Mouse (Mus musculus): Measurements from ENCODE around the gene Map3k14. TPM values are rescaled to one million over a fixed set of nuclear protein-coding genes. Genes with fewer than 3 reads are reported as not detected.

The Map3k14 gene
- polyA plus RNA-seq, 1 experiment from 2014 or later = 4.8 TPM

DNA sequence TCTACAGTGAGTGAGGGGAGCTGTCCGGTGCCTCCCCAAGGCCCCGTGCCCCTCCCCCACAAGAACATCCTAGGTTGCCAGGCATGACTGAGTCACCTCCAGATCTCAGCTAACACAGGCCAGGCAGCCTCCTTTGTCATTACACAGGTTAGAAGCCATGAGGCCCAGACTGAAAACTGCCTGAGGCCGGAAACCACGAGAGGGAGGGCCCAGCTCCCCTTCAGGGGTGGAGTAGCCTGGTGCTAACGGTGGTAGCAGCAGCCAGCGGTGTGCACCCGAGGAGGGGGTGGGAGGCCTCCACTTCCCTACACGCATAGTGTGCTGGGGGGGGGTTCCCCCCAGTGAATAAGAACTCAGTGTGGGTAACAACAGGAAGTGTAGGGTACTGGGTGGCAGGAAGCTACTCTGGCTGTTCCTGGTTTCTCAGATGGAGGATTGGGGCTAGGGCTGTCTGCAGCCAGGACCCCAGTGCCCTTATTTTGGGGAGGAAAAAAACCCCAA lies 92.3 kb downstream of the Map3k14 start:
- H3K36me3 ChIP-seq (ENCODE audit: control insufficient read depth, insufficient read depth, low read length) = no peaks in the 10 kb centered on the region
- 0 out of 2 replicates have a peak, but pooled peaks have one; percentile 29 for ATAC-seq (ENCODE audit: low FRiP score, low TSS enrichment)
- no peaks in the 10 kb centered on the region for H3K9me3 ChIP-seq (ENCODE audit: control insufficient read depth, low read length)
- H3K4me1 ChIP-seq (ENCODE audit: control insufficient read depth, insufficient read depth, low read length) = peaks cover 19% of the 10 kb centered on the region
- H3K27ac ChIP-seq (ENCODE audit: low read depth, low read length) = no peak overlapping the region
- H3K4me2 ChIP-seq (replicated peaks; ENCODE audit: low read depth, low read length) = no peak overlapping the region
- H3K27me3 ChIP-seq (ENCODE audit: control insufficient read depth, insufficient read depth, low read length) = peaks cover 29% of the 10 kb centered on the region
- no peak overlapping the region for H3K4me3 ChIP-seq (ENCODE audit: low read length)
- H3K9ac ChIP-seq (ENCODE audit: low read depth, low read length) = no peak overlapping the region
- WGBS = 24% methylated on average over 8 of the region's 8 CpGs

DNA sequence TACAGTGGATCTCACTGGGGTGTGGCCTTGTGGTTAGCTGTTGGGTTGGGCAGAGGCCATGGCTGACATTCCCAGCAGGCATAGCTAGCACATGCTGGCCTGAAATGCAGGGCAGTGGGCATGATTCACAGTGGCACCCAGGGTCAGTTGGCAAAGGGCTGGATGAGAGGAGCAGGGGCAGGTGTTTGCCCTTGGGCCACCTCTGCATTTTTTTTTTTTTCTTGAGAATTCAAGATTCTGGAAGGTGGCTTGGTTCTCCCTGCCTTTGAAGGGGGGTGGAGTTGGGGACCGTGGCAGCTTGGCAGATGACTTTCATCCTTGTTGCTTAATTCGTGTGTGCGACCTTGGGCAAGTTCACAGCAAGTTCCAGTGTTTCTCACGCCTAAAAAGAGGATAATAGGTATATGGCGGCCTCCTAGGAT lies 92.8 kb downstream of the Map3k14 start:
- Histone ChIP-seq H3K4me1 (ENCODE audit: control insufficient read depth, insufficient read depth, low read length) (peaks cover 19% of the 10 kb centered on the region), H3K36me3 (ENCODE audit: control insufficient read depth, insufficient read depth, low read length) (no peaks in the 10 kb centered on the region), H3K4me2 (replicated peaks; ENCODE audit: low read depth, low read length) (no peak overlapping the region), H3K27me3 (ENCODE audit: control insufficient read depth, insufficient read depth, low read length) (peaks cover 34% of the 10 kb centered on the region), H3K27ac (ENCODE audit: low read depth, low read length) (no peak overlapping the region), H3K9ac (ENCODE audit: low read depth, low read length) (no peak overlapping the region), H3K4me3 (ENCODE audit: low read length) (no peak overlapping the region), H3K9me3 (ENCODE audit: control insufficient read depth, low read length) (no peaks in the 10 kb centered on the region)
- 74% methylated on average over 5 of the region's 5 CpGs for WGBS
- ATAC-seq (ENCODE audit: low FRiP score, low TSS enrichment) = no peak

DNA sequence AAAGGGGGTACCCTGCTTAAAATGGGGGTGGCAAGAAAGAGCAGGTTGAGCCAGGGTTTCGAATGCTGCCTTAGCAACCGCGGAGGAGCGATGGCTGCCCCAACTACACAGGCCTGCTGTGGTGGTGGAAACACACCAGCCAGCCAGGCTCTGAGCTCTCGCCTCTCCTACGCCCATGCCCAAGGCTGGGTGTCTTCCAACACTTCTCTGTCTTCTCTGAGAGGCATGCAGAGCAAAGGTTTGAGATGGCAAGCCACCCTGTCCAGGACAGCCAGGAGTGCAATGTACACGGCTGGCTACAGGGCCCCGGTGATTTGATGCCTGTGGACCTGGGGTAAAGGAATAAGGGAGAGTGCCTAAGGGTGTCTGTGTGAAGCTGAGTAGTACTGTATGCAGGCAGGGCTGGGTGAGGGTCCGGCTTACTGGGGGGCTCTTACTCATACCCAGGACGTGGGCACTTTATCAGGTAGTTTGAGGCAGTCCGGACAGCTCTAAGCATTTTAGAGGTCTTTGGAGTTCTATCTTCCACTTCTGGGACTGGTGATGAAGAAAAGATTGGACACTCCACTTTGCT lies 93.4 kb downstream of the Map3k14 start:
- peaks cover 36% of the 10 kb centered on the region for H3K27me3 ChIP-seq (ENCODE audit: control insufficient read depth, insufficient read depth, low read length)

DNA sequence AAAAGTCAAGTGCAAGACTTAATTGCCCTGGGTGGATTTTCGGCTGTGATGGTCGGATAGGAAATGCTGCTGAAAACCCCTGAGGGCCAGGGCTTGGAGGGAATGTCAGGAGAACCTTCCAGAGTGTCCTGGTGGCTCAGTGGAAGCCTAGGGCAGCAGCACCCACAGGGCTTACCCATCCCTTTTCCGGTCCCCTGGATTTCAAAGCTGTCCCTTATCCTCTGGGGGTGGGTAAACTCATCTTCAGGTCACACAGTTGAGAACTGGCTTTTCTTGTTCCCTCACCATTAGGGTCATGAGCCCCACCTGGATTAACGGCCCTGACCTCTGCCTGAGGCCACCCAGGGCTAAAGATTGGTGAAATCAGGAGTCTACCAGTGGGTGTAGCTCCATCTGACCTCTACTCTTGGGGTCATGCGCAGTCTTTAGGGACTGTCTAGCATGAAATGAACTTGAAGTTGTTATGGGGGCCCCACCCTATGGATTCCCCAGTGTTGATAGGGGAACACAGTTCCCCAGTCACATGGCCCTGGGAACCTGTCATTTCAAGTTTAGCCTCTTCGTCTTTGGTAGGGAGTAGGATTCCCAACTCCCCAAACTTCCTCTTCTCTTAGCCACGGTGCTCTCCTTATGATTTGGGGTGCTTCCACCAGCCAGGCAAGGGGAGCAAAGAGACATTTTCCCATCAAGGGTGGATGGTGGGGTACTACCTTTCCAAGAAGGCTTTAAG lies 94.1 kb downstream of the Map3k14 start:
- H3K36me3 ChIP-seq (ENCODE audit: control insufficient read depth, insufficient read depth, low read length) = no peaks in the 10 kb centered on the region
- no peak overlapping the region for H3K4me3 ChIP-seq (ENCODE audit: low read length)
- H3K4me2 ChIP-seq (replicated peaks; ENCODE audit: low read depth, low read length) = no peak overlapping the region
- H3K27me3 ChIP-seq (ENCODE audit: control insufficient read depth, insufficient read depth, low read length) = peaks cover 36% of the 10 kb centered on the region
- H3K9ac ChIP-seq (ENCODE audit: low read depth, low read length) = no peak overlapping the region
- no peak overlapping the region for H3K27ac ChIP-seq (ENCODE audit: low read depth, low read length)
- no peaks in the 10 kb centered on the region for H3K9me3 ChIP-seq (ENCODE audit: control insufficient read depth, low read length)
- WGBS = 83% methylated on average over 7 of the region's 7 CpGs
- ATAC-seq (ENCODE audit: low FRiP score, low TSS enrichment) = no peak
- peaks cover 19% of the 10 kb centered on the region for H3K4me1 ChIP-seq (ENCODE audit: control insufficient read depth, insufficient read depth, low read length)

More for the DNA sequence above, 93.4 kb downstream of the Map3k14 start:
- no peak overlapping the region for H3K27ac ChIP-seq (ENCODE audit: low read depth, low read length)
- WGBS = 90% methylated on average over 11 of the region's 11 CpGs
- no peaks in the 10 kb centered on the region for H3K9me3 ChIP-seq (ENCODE audit: control insufficient read depth, low read length)
- no peak overlapping the region for H3K9ac ChIP-seq (ENCODE audit: low read depth, low read length)
- peaks cover 19% of the 10 kb centered on the region for H3K4me1 ChIP-seq (ENCODE audit: control insufficient read depth, insufficient read depth, low read length)
- H3K36me3 ChIP-seq (ENCODE audit: control insufficient read depth, insufficient read depth, low read length) = no peaks in the 10 kb centered on the region
- no peak overlapping the region for H3K4me3 ChIP-seq (ENCODE audit: low read length)
- no peak for ATAC-seq (ENCODE audit: low FRiP score, low TSS enrichment)
- H3K4me2 ChIP-seq (replicated peaks; ENCODE audit: low read depth, low read length) = no peak overlapping the region

DNA sequence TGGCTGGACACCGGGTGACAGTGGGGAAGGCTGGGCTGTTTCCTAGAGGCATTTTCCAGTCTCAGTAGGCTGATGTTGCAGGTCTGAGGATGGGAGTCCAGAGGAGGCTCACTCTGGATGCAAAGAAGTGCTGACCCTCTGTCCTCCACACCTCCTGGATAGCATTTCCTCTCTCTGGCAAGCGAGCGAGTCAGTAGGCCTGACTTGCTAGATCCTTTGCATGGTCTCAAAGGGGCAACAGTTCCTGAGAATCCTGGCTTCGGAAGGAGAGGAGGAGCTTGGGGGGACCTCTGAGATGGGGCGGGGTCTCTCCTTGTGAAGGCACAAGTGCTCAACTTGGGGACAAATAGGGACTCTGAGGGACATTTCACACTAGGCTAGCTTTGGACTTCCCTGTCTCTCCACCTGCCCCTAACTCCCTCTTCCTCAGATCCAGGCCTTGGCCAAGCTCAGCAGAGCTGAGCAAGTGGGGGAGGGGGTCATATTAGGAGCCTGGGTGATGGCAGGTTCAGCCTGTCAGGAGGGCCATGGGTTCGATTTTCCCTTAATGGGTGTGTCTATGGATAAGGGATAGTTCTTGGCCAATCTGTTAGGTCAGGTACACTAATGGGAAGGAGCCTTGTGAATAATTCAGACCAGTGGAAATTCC lies 94.8 kb downstream of the Map3k14 start:
- H3K4me2 ChIP-seq (replicated peaks; ENCODE audit: low read depth, low read length) = no peak overlapping the region; the same call in 1 of the 2 replicates
- no peak for ATAC-seq (ENCODE audit: low FRiP score, low TSS enrichment)

DNA sequence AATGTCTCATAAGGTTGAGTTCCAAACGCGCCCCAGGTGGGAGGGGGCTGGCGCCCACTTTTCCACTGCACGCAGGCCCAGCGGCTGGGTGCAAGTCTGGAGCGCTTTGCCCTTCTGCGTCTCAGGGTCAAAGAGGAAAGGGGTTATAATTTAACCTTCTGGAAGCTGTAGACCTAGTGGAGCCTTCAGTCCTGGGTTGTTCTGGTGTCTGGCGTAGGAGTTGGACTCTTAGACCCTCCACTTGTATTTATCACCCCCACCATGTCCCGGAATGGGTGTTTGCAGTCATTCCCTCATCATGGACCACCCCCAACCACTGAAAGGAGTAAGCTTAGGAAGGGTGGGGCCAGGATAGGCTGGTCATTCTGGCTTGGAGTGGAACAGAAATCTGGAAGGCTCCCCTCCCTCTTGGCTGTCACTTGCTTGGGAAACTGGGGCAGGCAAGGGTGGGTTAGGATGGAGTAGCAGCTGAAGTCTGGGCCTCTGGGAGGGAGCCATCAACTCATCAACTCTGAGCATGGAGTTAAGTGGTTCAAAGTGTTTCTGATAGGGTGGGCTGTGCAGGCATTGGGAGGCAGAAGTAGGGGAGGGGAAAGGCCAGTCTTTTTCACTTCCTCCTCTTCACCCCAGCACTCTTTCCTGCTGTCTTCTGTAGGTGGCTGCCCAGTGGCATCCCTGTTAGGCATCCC lies 95.4 kb downstream of the Map3k14 start:
- peaks cover 36% of the 10 kb centered on the region for H3K27me3 ChIP-seq (ENCODE audit: control insufficient read depth, insufficient read depth, low read length)
- H3K27ac ChIP-seq (ENCODE audit: low read depth, low read length) = no peak overlapping the region
- WGBS = 22% methylated on average over 9 of the region's 9 CpGs
- no peaks in the 10 kb centered on the region for H3K9me3 ChIP-seq (ENCODE audit: control insufficient read depth, low read length)
- no peak for ATAC-seq (ENCODE audit: low FRiP score, low TSS enrichment)
- no peaks in the 10 kb centered on the region for H3K36me3 ChIP-seq (ENCODE audit: control insufficient read depth, insufficient read depth, low read length)
- H3K4me1 ChIP-seq (ENCODE audit: control insufficient read depth, insufficient read depth, low read length) = peaks cover 19% of the 10 kb centered on the region
- peak overlapping the region; percentile 99 for H3K4me2 ChIP-seq (replicated peaks; ENCODE audit: low read depth, low read length)
- H3K4me3 ChIP-seq (ENCODE audit: low read length) = peak overlapping the region; percentile 63
- no peak overlapping the region for H3K9ac ChIP-seq (ENCODE audit: low read depth, low read length)

More for the DNA sequence above, 94.8 kb downstream of the Map3k14 start:
- Histone ChIP-seq H3K9ac (ENCODE audit: low read depth, low read length) (no peak overlapping the region), H3K27ac (ENCODE audit: low read depth, low read length) (no peak overlapping the region), H3K27me3 (ENCODE audit: control insufficient read depth, insufficient read depth, low read length) (peaks cover 36% of the 10 kb centered on the region), H3K36me3 (ENCODE audit: control insufficient read depth, insufficient read depth, low read length) (no peaks in the 10 kb centered on the region), H3K4me1 (ENCODE audit: control insufficient read depth, insufficient read depth, low read length) (peaks cover 19% of the 10 kb centered on the region), H3K9me3 (ENCODE audit: control insufficient read depth, low read length) (no peaks in the 10 kb centered on the region), H3K4me3 (ENCODE audit: low read length) (no peak overlapping the region)
- 58% methylated on average over 6 of the region's 6 CpGs for whole genome bisulfite sequencing

DNA sequence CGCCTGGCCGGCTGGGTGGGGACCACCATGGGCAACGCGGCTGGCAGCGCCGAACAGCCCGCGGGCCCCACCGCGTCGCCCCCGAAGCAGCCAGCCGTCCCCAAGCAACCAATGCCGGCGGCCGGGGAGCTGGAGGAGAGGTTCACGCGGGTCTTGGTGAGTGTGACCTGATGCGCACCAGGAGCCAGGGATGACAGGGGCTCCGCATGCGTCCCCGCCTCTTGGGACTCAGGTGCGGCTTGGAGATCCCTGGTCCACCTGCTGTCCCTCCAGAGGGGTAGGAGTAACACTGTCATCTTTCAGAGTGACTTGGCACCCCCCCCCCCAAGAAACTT lies 96.0 kb downstream of the Map3k14 start:
- peak overlapping the region; percentile 63 for H3K4me3 ChIP-seq (ENCODE audit: low read length)
- H3K9ac ChIP-seq (ENCODE audit: low read depth, low read length) = peak overlapping the region; percentile 69
- WGBS = 2% methylated on average over 23 of the region's 23 CpGs
- H3K27me3 ChIP-seq (ENCODE audit: control insufficient read depth, insufficient read depth, low read length) = peaks cover 36% of the 10 kb centered on the region
- ATAC-seq (ENCODE audit: low FRiP score, low TSS enrichment) = no peak
- H3K27ac ChIP-seq (ENCODE audit: low read depth, low read length) = peak overlapping the region; percentile 4; the same call in 1 of the 2 replicates
- H3K36me3 ChIP-seq (ENCODE audit: control insufficient read depth, insufficient read depth, low read length) = no peaks in the 10 kb centered on the region
- peak overlapping the region; percentile 99 for H3K4me2 ChIP-seq (replicated peaks; ENCODE audit: low read depth, low read length)
- no peaks in the 10 kb centered on the region for H3K9me3 ChIP-seq (ENCODE audit: control insufficient read depth, low read length)
- peaks cover 19% of the 10 kb centered on the region for H3K4me1 ChIP-seq (ENCODE audit: control insufficient read depth, insufficient read depth, low read length)

DNA sequence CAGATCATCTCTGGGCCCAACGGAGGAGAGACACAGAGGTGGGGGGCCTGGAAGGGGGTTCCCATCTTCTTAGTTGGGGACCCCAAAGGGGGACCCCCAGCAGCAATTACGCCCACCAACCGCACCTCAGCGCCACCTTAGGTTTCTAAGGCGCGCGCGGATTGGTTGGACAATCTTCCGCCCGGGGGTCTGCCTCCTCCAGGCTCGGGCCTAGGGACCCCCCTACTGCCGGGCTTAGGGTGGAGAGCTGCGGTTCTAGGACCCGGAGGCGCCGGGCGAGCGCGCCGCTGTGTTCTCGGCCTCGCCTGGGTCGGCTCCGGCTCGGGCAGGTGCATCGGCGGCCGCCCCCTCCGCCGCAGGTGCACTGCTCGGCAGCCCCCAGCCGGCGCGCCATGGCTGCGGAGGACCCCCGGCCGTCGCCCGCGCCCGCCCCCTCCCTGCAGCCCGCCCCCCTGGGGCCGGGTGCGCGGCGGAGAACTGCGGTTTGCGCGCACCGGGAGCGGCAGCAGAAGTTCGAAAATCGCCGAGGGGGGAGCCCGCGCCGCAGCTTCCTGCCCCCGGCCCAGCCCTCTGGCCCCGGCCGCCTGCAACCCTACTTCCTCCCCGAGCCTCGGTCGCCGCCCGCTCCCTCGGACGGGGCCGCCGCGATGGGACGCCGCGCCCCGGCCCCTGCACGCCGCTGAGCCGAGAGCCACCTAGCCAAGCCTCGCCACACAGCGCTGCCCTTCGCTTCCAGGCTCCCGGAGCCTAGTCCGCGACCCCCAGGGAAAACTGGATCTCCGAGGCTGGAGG lies 96.6 kb downstream of the Map3k14 start, which contains the start of gene Fmnl1:
TSS of gene Fmnl1 (plus strand) at position 614 of the 792 bp plus-strand sequence.
- Histone ChIP-seq H3K4me2 (replicated peaks; ENCODE audit: low read depth, low read length) (peak within 1 kb of the TSS; percentile 99), H3K27ac (ENCODE audit: low read depth, low read length) (peak within 1 kb of the TSS; percentile 4; the same call in 1 of the 2 replicates), H3K9me3 (ENCODE audit: control insufficient read depth, low read length) (no peaks in the 10 kb centered on the region), H3K27me3 (ENCODE audit: control insufficient read depth, insufficient read depth, low read length) (peaks cover 36% of the 10 kb centered on the region), H3K4me3 (ENCODE audit: low read length) (peak within 1 kb of the TSS; percentile 63), H3K36me3 (ENCODE audit: control insufficient read depth, insufficient read depth, low read length) (no peaks in the 10 kb centered on the region), H3K9ac (ENCODE audit: low read depth, low read length) (peak within 1 kb of the TSS; percentile 69), H3K4me1 (ENCODE audit: control insufficient read depth, insufficient read depth, low read length) (peaks cover 13% of the 10 kb centered on the region)
- under 1% methylated on average over 64 of the region's 84 CpGs for WGBS
- peak; percentile 42; the same call in 1 of the 2 replicates for ATAC-seq (ENCODE audit: low FRiP score, low TSS enrichment)
